8 mouse cellular contexts compared by ENCODE assay signal in genomic region chr5:112240761-112241160, GRCm38 (mm10). TPM values are rescaled to one million over a fixed set of nuclear protein-coding genes. Genes with fewer than 3 reads are reported as not detected.
DNase-seq lines count a peak whose midpoint lies in the region; ATAC-seq lines count a peak whose summit lies in the region.

No protein-coding gene starts in this region.

- no peak overlapping the region for H3K9ac ChIP-seq in hindbrain, embryonic 11.5 days (ENCODE audit: low read depth, low read length)

- H3K4me2 ChIP-seq in hindbrain, embryonic 11.5 days (replicated peaks; ENCODE audit: low read depth, low read length), result no peak overlapping the region

- peak; percentile 66 for DNase-seq in MEL-GATA-1-ER (ENCODE audit: extremely low read depth, low read depth)
- peak; percentile 94 for DNase-seq in cerebellum, adult 9-10 months
- DNase-seq in frontal cortex, postnatal 10 days (ENCODE audit: low spot score in 2 of 2), result peak; percentile 76 to 87
- DNase-seq in hindbrain, embryonic 11.5 days (ENCODE audit: low spot score), result peak; percentile 94
- DNase-seq in layer of hippocampus, adult 9-11 months, result peak; percentile 87
- peak; percentile 92 for DNase-seq in lung, postnatal 10 days
- peak; percentile 84 for DNase-seq in ovary, postnatal 36 days (ENCODE audit: low spot score)
- peak; percentile 89 for DNase-seq in thymus, postnatal 25 days

- H3K4me1 ChIP-seq in hindbrain, embryonic 11.5 days (replicated peaks; ENCODE audit: control insufficient read depth, insufficient read depth, low read length), result peaks cover 18% of the 10 kb centered on the region

- H3K4me3 ChIP-seq in hindbrain, embryonic 11.5 days (ENCODE audit: low read depth, low read length), result no peak overlapping the region

- H3K36me3 ChIP-seq in hindbrain, embryonic 11.5 days (ENCODE audit: control insufficient read depth, insufficient read depth, low read length), result no peaks in the 10 kb centered on the region

- 6% methylated on average over 10 of the region's 10 CpGs for WGBS in hindbrain, embryonic 11.5 days

- no peak overlapping the region for H3K27ac ChIP-seq in hindbrain, embryonic 11.5 days (ENCODE audit: low read depth, low read length)

- ATAC-seq in hindbrain, embryonic 11.5 days (ENCODE audit: low FRiP score), result no peak

- no peaks in the 10 kb centered on the region for H3K9me3 ChIP-seq in hindbrain, embryonic 11.5 days (ENCODE audit: control insufficient read depth, low read length)

- H3K27me3 ChIP-seq in hindbrain, embryonic 11.5 days (ENCODE audit: control insufficient read depth, insufficient read depth, low read length), result no peaks in the 10 kb centered on the region; the same call in 1 of the 2 replicates

RNA-seq across cellular contexts. Expression of gene Cryba4, which starts 11.6 kb away (rescaled TPM):
- 1.4 and 1.9 TPM in 2 replicates for polyA plus RNA-seq in hindbrain, embryonic 11.5 days (2014; fragmentation: Nextera tagmentation; extraction: Ambion mirVana)

RNA-seq across cellular contexts. Expression of gene Crybb1, which starts 14.9 kb away (rescaled TPM):
- 0.59 and 0.88 TPM in 2 replicates for polyA plus RNA-seq in hindbrain, embryonic 11.5 days (2014; fragmentation: Nextera tagmentation; extraction: Ambion mirVana)

RNA-seq across cellular contexts. Expression of gene Tpst2, which starts 35.7 kb away (rescaled TPM):
- 27.0 and 32.3 TPM in 2 replicates for polyA plus RNA-seq in hindbrain, embryonic 11.5 days (2014; fragmentation: Nextera tagmentation; extraction: Ambion mirVana)
